Mouse (Mus musculus) limb, embryonic 14.5 days (tissue): ENCODE data around the gene Ambp. TPM values are rescaled to one million over a fixed set of nuclear protein-coding genes. Genes with fewer than 3 reads are reported as not detected.

Experiments
- ATAC-seq: fragments of 200-750 bp; cut with Nextera tagmentation; 2 replicates; pipeline ENCODE4 v1.8.0; 2017; ENCODE audit warnings: low read depth, moderate number of reproducible peaks, moderate TSS enrichment; ENCODE audit not compliant: low FRiP score
- DNase-seq: peaks from one replicate; pipeline ENCODE4 v3.0.0-alpha.2; 2015; ENCODE audit warnings: low spot score
- H3K27ac ChIP-seq: fragments of 300-500 bp; sonication (generic); replicated peaks from 2 replicates; pipeline ENCODE4 v1.5.1; 2014; ENCODE audit warnings: low read depth, mild to moderate bottlenecking, low read length, moderate library complexity, mixed read lengths
- H3K27me3 ChIP-seq: fragments of 300-500 bp; sonication (generic); 2 replicates; pipeline ENCODE4 v1.6.1; 2014; ENCODE audit warnings: low read length, mixed read lengths; ENCODE audit not compliant: control insufficient read depth, insufficient read depth
- H3K36me3 ChIP-seq: fragments of 300-500 bp; sonication (generic); 2 replicates; pipeline ENCODE4 v1.6.1; 2014; ENCODE audit warnings: mild to moderate bottlenecking, low read length, moderate library complexity, mixed read lengths; ENCODE audit not compliant: control insufficient read depth, insufficient read depth
- H3K4me1 ChIP-seq: fragments of 300-500 bp; sonication (generic); 2 replicates; pipeline ENCODE4 v1.6.1; 2014; ENCODE audit warnings: antibody characterized with exemption, low read length, mixed read lengths; ENCODE audit not compliant: control insufficient read depth, insufficient read depth
- H3K4me2 ChIP-seq: fragments of 300-500 bp; sonication (generic); replicated peaks from 2 replicates; pipeline ENCODE4 v1.6.1; 2014; ENCODE audit warnings: low read depth, mild to moderate bottlenecking, low read length, moderate library complexity; ENCODE audit not compliant: severe bottlenecking
- H3K4me3 ChIP-seq: fragments of 300-500 bp; sonication (generic); replicated peaks from 2 replicates; pipeline ENCODE4 v1.5.1; 2014; ENCODE audit warnings: low read length
- H3K9ac ChIP-seq: fragments of 300-500 bp; sonication (generic); 2 replicates; pipeline ENCODE4 v1.6.1; 2014; ENCODE audit warnings: mild to moderate bottlenecking, low read depth, low read length, moderate library complexity; ENCODE audit not compliant: severe bottlenecking
- H3K9me3 ChIP-seq: fragments of 300-500 bp; sonication (generic); 2 replicates; pipeline ENCODE4 v1.6.1; 2016; ENCODE audit warnings: low read length; ENCODE audit not compliant: control insufficient read depth
- POLR2A ChIP-seq: fragments of 200-500 bp; IDR thresholded peaks from 2 replicates; pipeline ENCODE4 v1.8.0; 2012; ENCODE audit warnings: inconsistent platforms, mild to moderate bottlenecking, moderate library complexity, borderline replicate concordance; ENCODE audit not compliant: insufficient read depth, insufficient read length; ENCODE audit errors: extremely low read depth
- WGBS: fragments of 180-500 bp; shearing (Covaris S2); extraction: QIAGEN DNeasy Blood & Tissue Kit; methylation state at CpG from one replicate; pipeline ENCODE4 v1.1.7; 2014; 5-methylcytosine and 5-hydroxymethylcytosine counted together
- polyA plus RNA-seq, 2 experiments: library from polyadenylated mRNA; depleted of rRNA in 1 of 2; stranded (reverse) in 1 of 2; unstranded in 1 of 2; fragments of >200 nt; fragmentation: Nextera tagmentation in 1 of 2; extraction: Ambion mirVana in 1 of 2; gene quantifications; 2 replicates each; pipeline versions ENCODE4 v1.2.1 to v1.2.3; 2012 to 2014

Gene Ambp
- polyA plus RNA-seq, 2 experiments, result 0.31 TPM; not detected in 1

GRCm38 (mm10) chr4:63118639-63119437 is 35.8 kb downstream of the Ambp start:
- Histone ChIP-seq H3K4me2 (no peak overlapping the region), H3K27me3 (no peaks in the 10 kb centered on the region), H3K9ac (no peak overlapping the region), H3K4me3 (no peak overlapping the region), H3K4me1 (no peaks in the 10 kb centered on the region), H3K9me3 (no peaks in the 10 kb centered on the region), H3K36me3 (peaks cover 69% of the 10 kb centered on the region), H3K27ac (no peak overlapping the region)
- 82% methylated on average over 5 of the region's 5 CpGs for WGBS
- ATAC-seq, result peak; percentile 84
- peak; percentile 90 for DNase-seq
- TF ChIP-seq POLR2A, result no peak

DNA sequence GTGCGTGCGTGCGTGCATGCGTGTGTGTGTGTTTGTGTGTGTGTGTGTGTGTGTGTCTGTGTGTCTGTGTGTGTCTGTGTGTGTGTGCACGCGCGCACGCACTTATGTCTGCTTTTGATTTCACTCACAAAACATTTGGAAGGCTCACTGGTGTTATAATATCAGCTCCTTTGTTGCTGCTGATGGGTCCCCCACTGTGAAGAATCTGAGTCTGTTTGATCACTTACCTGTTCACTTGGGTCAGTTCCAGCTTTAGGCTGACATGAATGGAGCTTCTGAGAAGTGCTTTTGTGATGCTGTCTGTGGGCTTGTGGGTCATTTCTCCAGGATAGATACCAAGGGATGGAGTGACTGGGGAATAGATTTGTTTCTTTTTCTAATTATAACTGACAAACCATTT is 48.9 kb downstream of the Ambp start:
- ATAC-seq (no peak), DNase-seq (no peak)
- Histone ChIP-seq H3K9ac (no peak overlapping the region), H3K27me3 (no peaks in the 10 kb centered on the region), H3K4me2 (no peak overlapping the region), H3K4me3 (no peak overlapping the region), H3K9me3 (no peaks in the 10 kb centered on the region), H3K4me1 (no peaks in the 10 kb centered on the region; the same call in 1 of the 2 replicates), H3K36me3 (peaks cover 59% of the 10 kb centered on the region), H3K27ac (no peak overlapping the region)
- no peak for TF ChIP-seq POLR2A
- WGBS, result 93% methylated on average over 8 of the region's 8 CpGs

- no peak overlapping the region for H3K4me3 ChIP-seq
- no peaks in the 10 kb centered on the region for H3K27me3 ChIP-seq
- H3K4me1 ChIP-seq, result no peaks in the 10 kb centered on the region; the same call in 1 of the 2 replicates
- DNase-seq (no peak), ATAC-seq (no peak)
- no peak overlapping the region for H3K4me2 ChIP-seq
- no peaks in the 10 kb centered on the region for H3K9me3 ChIP-seq
- no peak overlapping the region for H3K9ac ChIP-seq
- no peak overlapping the region for H3K27ac ChIP-seq
- H3K36me3 ChIP-seq, result peaks cover 71% of the 10 kb centered on the region
- TF ChIP-seq POLR2A, result no peak
- WGBS, result 89% methylated on average over 4 of the region's 4 CpGs
Observed at GRCm38 (mm10) chr4:63102025-63102424, 52.6 kb downstream of the Ambp start.

GRCm38 (mm10) chr4:63100478-63100877 is 54.1 kb downstream of the Ambp start:
- WGBS, result 92% methylated on average over 11 of the region's 11 CpGs
- H3K27me3 ChIP-seq, result no peaks in the 10 kb centered on the region

GRCm38 (mm10) chr4:63097603-63098002 is 57.0 kb downstream of the Ambp start:
- Histone ChIP-seq H3K36me3 (peaks cover 66% of the 10 kb centered on the region), H3K27me3 (no peaks in the 10 kb centered on the region), H3K4me2 (no peak overlapping the region), H3K4me3 (no peak overlapping the region), H3K27ac (no peak overlapping the region), H3K9me3 (no peaks in the 10 kb centered on the region), H3K4me1 (peaks cover 5% of the 10 kb centered on the region), H3K9ac (no peak overlapping the region)
- DNase-seq, result no peak
- ATAC-seq, result no peak
- no peak for TF ChIP-seq POLR2A
- 88% methylated on average over 1 of the region's 1 CpGs for WGBS

More at GRCm38 (mm10) chr4:63100478-63100877, 54.1 kb downstream of the Ambp start:
- Histone ChIP-seq H3K4me3 (no peak overlapping the region), H3K4me2 (no peak overlapping the region), H3K9me3 (no peaks in the 10 kb centered on the region), H3K36me3 (peaks cover 74% of the 10 kb centered on the region), H3K9ac (no peak overlapping the region), H3K4me1 (no peaks in the 10 kb centered on the region; the same call in 1 of the 2 replicates), H3K27ac (no peak overlapping the region)
- ATAC-seq, result no peak
- no peak for TF ChIP-seq POLR2A
- no peak for DNase-seq

Other genes starting within 250 kb of the Ambp start
- 32.0 and 39.6 TPM in 2 replicates for gene Zfp618, start 189.2 kb downstream of the Ambp start, polyA plus RNA-seq (2012; rRNA removed)
- gene Zfp618, start 189.2 kb downstream of the Ambp start, polyA plus RNA-seq (2014; fragmentation: Nextera tagmentation; extraction: Ambion mirVana), result 24.9 and 35.4 TPM in 2 replicates
- gene Kif12, start 17.3 kb upstream of the Ambp start, polyA plus RNA-seq (2012; rRNA removed), result 1.3 and 1.4 TPM in 2 replicates
- gene Kif12, start 17.3 kb upstream of the Ambp start, polyA plus RNA-seq (2014; fragmentation: Nextera tagmentation; extraction: Ambion mirVana), result 0.14 and 0.40 TPM in 2 replicates
- gene Col27a1, start 59.2 kb upstream of the Ambp start, polyA plus RNA-seq (2012; rRNA removed), result 134 and 171 TPM in 2 replicates
- 34.1 and 40.5 TPM in 2 replicates for gene Col27a1, start 59.2 kb upstream of the Ambp start, polyA plus RNA-seq (2014; fragmentation: Nextera tagmentation; extraction: Ambion mirVana)
- 0.28 TPM in 1 of 2 replicates, not detected in the other for gene Orm1, start 189.8 kb upstream of the Ambp start, polyA plus RNA-seq (2012; rRNA removed)
- gene Orm1, start 189.8 kb upstream of the Ambp start, polyA plus RNA-seq (2014; fragmentation: Nextera tagmentation; extraction: Ambion mirVana), result 0.43 and 1.6 TPM in 2 replicates
- not detected in 2 replicates for gene Orm3, start 201.4 kb upstream of the Ambp start, polyA plus RNA-seq (2012; rRNA removed)
- gene Orm3, start 201.4 kb upstream of the Ambp start, polyA plus RNA-seq (2014; fragmentation: Nextera tagmentation; extraction: Ambion mirVana), result not detected in 2 replicates
- not detected in 2 replicates for gene Orm2, start 207.7 kb upstream of the Ambp start, polyA plus RNA-seq (2012; rRNA removed)
- not detected in 2 replicates for gene Orm2, start 207.7 kb upstream of the Ambp start, polyA plus RNA-seq (2014; fragmentation: Nextera tagmentation; extraction: Ambion mirVana)
- gene Akna, start 248.6 kb upstream of the Ambp start, polyA plus RNA-seq (2012; rRNA removed), result 6.2 and 7.1 TPM in 2 replicates
- gene Akna, start 248.6 kb upstream of the Ambp start, polyA plus RNA-seq (2014; fragmentation: Nextera tagmentation; extraction: Ambion mirVana), result 5.4 and 7.0 TPM in 2 replicates